Mouse (Mus musculus): ENCODE data around the gene Cacng6. TPM values are rescaled to one million over a fixed set of nuclear protein-coding genes. Genes with fewer than 3 reads are reported as not detected.
A peak's percentile ranks its signal among the peaks of the same experiment; 100 is the strongest.

The Cacng6 gene
- polyA plus RNA-seq, 1 experiment from 2014 or later = 3.7 TPM

DNA sequence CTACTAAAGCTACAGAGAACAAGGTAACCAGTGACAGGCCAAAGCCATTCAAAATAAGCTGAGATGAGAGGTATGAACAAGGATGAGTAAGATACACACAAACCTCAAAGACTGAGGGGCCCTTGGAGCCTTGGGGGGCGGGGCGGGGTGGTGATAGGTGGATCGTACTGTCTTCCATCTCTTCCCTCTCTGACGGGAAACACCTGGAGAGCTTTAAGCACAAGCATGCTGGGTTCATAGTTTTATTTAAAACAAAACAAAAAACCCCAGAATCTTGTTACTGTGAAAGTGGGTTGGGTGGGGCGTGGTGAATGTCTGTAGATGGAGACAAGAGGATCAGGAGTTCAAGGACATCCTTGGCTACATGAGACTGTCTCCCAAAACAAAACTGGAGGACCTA, 3.5 kb upstream of the Cacng6 start:
- no peak overlapping the region for H3K4me3 ChIP-seq (replicated peaks)
- no peak overlapping the region for H3K4me2 ChIP-seq
- H3K27ac ChIP-seq = no peak overlapping the region

GRCm38 (mm10) chr7:3421297-3421696, 2.7 kb upstream of the Cacng6 start:
- no peak for ATAC-seq (ENCODE audit: insufficient number of reproducible peaks, insufficient read depth, low FRiP score, low TSS enrichment, low read depth)
- WGBS = 82% methylated on average over 3 of the region's 3 CpGs
- no peak overlapping the region for H3K27ac ChIP-seq
- H3K36me3 ChIP-seq = no peaks in the 10 kb centered on the region
- no peak overlapping the region for H3K4me3 ChIP-seq (replicated peaks)
- H3K9me3 ChIP-seq = no peaks in the 10 kb centered on the region
- peaks cover 94% of the 10 kb centered on the region for H3K27me3 ChIP-seq
- no peak overlapping the region for H3K4me2 ChIP-seq
- peaks cover 11% of the 10 kb centered on the region for H3K4me1 ChIP-seq (replicated peaks)
- H3K9ac ChIP-seq (replicated peaks) = no peak overlapping the region

More for the DNA sequence above, 3.5 kb upstream of the Cacng6 start:
- ATAC-seq (ENCODE audit: insufficient number of reproducible peaks, insufficient read depth, low FRiP score, low TSS enrichment, low read depth) = no peak
- Histone ChIP-seq H3K4me1 (replicated peaks) (peaks cover 13% of the 10 kb centered on the region), H3K9ac (replicated peaks) (no peak overlapping the region), H3K36me3 (no peaks in the 10 kb centered on the region), H3K27me3 (peaks cover 95% of the 10 kb centered on the region), H3K9me3 (no peaks in the 10 kb centered on the region)
- 48% methylated on average over 5 of the region's 5 CpGs for WGBS

DNA sequence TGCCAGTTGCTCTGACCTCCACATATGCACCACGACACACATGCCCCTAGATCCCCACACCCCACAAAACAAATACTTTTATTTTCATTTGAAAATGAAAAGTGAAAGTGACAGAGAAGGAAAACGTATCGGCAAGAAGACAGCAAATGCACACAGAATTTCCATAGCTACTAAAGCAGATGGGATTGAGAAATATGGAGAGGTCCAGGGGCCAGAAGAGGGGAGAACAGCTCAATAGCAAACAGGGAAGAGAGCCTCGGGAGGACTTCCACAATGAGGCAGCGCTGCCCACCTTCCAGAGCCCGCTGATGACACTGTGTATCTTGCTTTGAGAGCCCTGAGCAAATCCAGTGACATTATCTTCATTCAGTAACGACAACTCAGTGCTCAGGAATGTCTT, 1.9 kb upstream of the Cacng6 start:
- Histone ChIP-seq H3K36me3 (no peaks in the 10 kb centered on the region), H3K27me3 (peaks cover 92% of the 10 kb centered on the region), H3K4me1 (replicated peaks) (peaks cover 11% of the 10 kb centered on the region), H3K9me3 (no peaks in the 10 kb centered on the region), H3K4me3 (replicated peaks) (no peak overlapping the region), H3K27ac (no peak overlapping the region), H3K4me2 (no peak overlapping the region), H3K9ac (replicated peaks) (no peak overlapping the region)
- whole genome bisulfite sequencing = 68% methylated on average over 7 of the region's 7 CpGs
- no peak for ATAC-seq (ENCODE audit: insufficient number of reproducible peaks, insufficient read depth, low FRiP score, low TSS enrichment, low read depth)

DNA sequence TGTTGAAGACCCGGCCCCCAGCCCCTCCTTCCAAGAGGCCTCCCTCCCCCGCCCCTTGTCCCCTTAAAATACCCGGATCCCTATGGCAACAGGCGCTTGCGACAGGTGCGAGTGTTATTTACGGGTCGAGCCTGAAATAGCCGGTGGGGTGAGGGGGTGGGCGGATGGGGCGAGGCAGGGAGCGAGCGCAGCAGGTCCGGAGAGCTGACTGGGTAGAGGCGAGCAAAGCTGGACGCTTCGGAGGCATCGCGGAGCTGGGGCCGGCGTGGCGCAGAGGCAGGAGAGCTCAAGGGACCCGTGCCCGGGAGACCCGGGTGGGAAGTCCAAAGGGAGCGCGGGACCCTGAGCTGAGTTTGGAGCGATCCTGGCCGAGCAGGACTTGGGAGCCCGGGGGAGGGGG, 565 bp upstream of the Cacng6 start:
- WGBS = 1% methylated on average over 30 of the region's 30 CpGs
- Histone ChIP-seq H3K9ac (replicated peaks) (no peak overlapping the region), H3K27ac (no peak overlapping the region)

DNA sequence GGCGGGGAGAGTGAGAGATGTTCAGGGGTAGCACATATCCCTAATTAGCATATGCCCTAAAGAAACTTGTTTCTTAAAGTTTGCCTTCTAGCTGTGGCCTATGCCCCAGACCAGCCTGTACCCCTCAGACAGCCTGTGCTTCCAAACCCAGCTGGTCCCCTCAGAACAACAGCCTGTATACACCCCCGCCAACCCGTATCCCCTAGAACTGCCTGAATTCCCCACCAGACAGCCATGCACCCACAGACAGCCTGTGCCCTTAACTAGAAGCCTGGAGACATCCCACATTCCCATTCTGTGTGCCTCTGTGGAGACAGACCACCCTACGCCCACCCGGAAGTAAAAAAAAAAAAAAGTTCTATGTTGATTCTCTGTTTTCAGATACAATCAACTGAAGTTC, 1.1 kb downstream of the Cacng6 start:
- WGBS = 85% methylated on average over 5 of the region's 5 CpGs
- H3K9ac ChIP-seq (replicated peaks) = no peak overlapping the region
- H3K9me3 ChIP-seq = no peaks in the 10 kb centered on the region
- H3K4me3 ChIP-seq (replicated peaks) = no peak overlapping the region
- no peak overlapping the region for H3K27ac ChIP-seq
- no peak overlapping the region for H3K4me2 ChIP-seq
- H3K4me1 ChIP-seq (replicated peaks) = peaks cover 11% of the 10 kb centered on the region
- no peak for ATAC-seq (ENCODE audit: insufficient number of reproducible peaks, insufficient read depth, low FRiP score, low TSS enrichment, low read depth)
- H3K36me3 ChIP-seq = no peaks in the 10 kb centered on the region
- peaks cover 73% of the 10 kb centered on the region for H3K27me3 ChIP-seq

More for the DNA sequence above, 565 bp upstream of the Cacng6 start:
- Histone ChIP-seq H3K36me3 (no peaks in the 10 kb centered on the region), H3K9me3 (no peaks in the 10 kb centered on the region), H3K4me2 (peak overlapping the region; percentile 54), H3K4me3 (replicated peaks) (peak overlapping the region; percentile 26), H3K4me1 (replicated peaks) (peaks cover 11% of the 10 kb centered on the region), H3K27me3 (peaks cover 78% of the 10 kb centered on the region)
- ATAC-seq (ENCODE audit: insufficient number of reproducible peaks, insufficient read depth, low FRiP score, low TSS enrichment, low read depth) = peak; percentile 53; the same call in 1 of the 2 replicates

DNA sequence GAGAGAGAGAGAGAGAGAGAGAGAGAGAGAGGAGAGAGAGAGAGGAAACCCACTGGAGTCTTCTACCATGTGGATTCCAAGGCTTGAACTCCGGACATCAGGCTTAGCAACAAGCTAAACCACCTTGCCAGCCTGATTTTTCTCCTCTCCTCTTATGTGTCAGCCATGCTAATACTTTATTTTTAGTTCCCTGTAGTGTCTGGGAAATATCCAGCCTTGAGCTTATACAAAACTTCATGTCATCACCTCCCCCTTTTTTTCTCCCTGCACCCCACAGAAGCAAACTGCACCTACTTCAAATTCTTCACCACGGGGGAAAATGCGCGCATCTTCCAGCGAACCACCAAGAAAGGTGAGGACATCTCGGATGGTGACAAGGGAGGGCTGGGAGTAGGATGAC, 6.2 kb downstream of the Cacng6 start:
- Histone ChIP-seq H3K36me3 (no peaks in the 10 kb centered on the region), H3K4me1 (replicated peaks) (no peaks in the 10 kb centered on the region), H3K4me2 (no peak overlapping the region), H3K4me3 (replicated peaks) (no peak overlapping the region), H3K27ac (no peak overlapping the region), H3K27me3 (peaks cover 26% of the 10 kb centered on the region), H3K9ac (replicated peaks) (no peak overlapping the region), H3K9me3 (no peaks in the 10 kb centered on the region)
- WGBS = 79% methylated on average over 6 of the region's 6 CpGs
- no peak for ATAC-seq (ENCODE audit: insufficient number of reproducible peaks, insufficient read depth, low FRiP score, low TSS enrichment, low read depth)

DNA sequence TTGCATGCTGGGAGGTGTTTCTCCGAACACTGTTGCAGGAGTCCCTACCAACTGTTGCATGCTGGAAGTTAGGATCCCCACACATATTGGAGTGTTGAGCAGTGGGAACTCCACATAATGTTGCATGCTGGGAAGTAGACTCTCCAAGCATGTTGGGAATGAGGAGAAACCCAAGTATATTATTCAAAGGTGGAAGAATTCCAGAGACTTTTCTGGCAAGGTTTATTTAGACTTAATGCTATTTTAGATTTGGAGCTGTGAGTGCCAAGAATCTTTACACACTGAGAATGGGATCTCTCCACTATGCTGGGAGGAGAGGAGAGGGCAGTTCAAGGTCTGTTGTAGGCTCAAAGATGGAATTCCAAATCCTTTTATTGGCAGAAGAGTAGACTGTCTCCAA, 8.1 kb downstream of the Cacng6 start:
- H3K4me1 ChIP-seq (replicated peaks) = no peaks in the 10 kb centered on the region
- H3K9me3 ChIP-seq = no peaks in the 10 kb centered on the region
- no peak for ATAC-seq (ENCODE audit: insufficient number of reproducible peaks, insufficient read depth, low FRiP score, low TSS enrichment, low read depth)
- no peaks in the 10 kb centered on the region for H3K36me3 ChIP-seq
- H3K4me2 ChIP-seq = no peak overlapping the region
- 71% methylated on average over 1 of the region's 1 CpGs for WGBS
- H3K9ac ChIP-seq (replicated peaks) = no peak overlapping the region
- no peak overlapping the region for H3K4me3 ChIP-seq (replicated peaks)
- no peak overlapping the region for H3K27ac ChIP-seq
- peaks cover 10% of the 10 kb centered on the region for H3K27me3 ChIP-seq

GRCm38 (mm10) chr7:3437941-3438340, 13.9 kb downstream of the Cacng6 start:
- H3K27me3 ChIP-seq = no peaks in the 10 kb centered on the region
- H3K4me3 ChIP-seq (replicated peaks) = no peak overlapping the region
- no peak overlapping the region for H3K4me2 ChIP-seq
- no peaks in the 10 kb centered on the region for H3K36me3 ChIP-seq
- 74% methylated on average over 5 of the region's 5 CpGs for WGBS
- H3K27ac ChIP-seq = no peak overlapping the region
- H3K9me3 ChIP-seq = no peaks in the 10 kb centered on the region
- no peak overlapping the region for H3K9ac ChIP-seq (replicated peaks)
- no peaks in the 10 kb centered on the region for H3K4me1 ChIP-seq (replicated peaks)
- no peak for ATAC-seq (ENCODE audit: insufficient number of reproducible peaks, insufficient read depth, low FRiP score, low TSS enrichment, low read depth)

- no peak for ATAC-seq (ENCODE audit: insufficient number of reproducible peaks, insufficient read depth, low FRiP score, low TSS enrichment, low read depth)
Measured at GRCm38 (mm10) chr7:3439984-3440383, 16.0 kb downstream of the Cacng6 start.

DNA sequence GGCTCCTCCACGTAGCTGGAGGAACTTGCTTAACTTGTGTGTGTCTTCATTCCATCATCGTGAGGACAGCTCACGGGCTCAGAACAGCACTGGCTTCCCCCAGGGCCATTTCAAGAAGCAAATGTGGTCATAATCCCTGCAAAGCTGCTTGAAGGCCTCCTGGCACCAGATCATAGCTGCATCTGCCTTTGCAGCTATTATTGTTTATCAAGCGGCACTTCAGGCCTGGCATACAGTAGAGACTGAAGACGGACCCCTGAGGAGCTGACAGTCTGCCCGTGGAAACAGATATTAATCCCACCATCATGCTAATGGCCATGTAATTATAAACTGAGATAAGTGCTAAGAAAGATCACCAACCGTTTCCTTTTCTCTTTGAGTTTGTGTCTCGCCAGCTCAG, 16.5 kb downstream of the Cacng6 start:
- Histone ChIP-seq H3K4me3 (replicated peaks) (no peak overlapping the region), H3K36me3 (no peaks in the 10 kb centered on the region), H3K4me2 (no peak overlapping the region), H3K9me3 (no peaks in the 10 kb centered on the region), H3K4me1 (replicated peaks) (no peaks in the 10 kb centered on the region), H3K27ac (no peak overlapping the region), H3K27me3 (no peaks in the 10 kb centered on the region), H3K9ac (replicated peaks) (no peak overlapping the region)
- WGBS = 80% methylated on average over 8 of the region's 8 CpGs
- no peak for ATAC-seq (ENCODE audit: insufficient number of reproducible peaks, insufficient read depth, low FRiP score, low TSS enrichment, low read depth)

More at GRCm38 (mm10) chr7:3439984-3440383, 16.0 kb downstream of the Cacng6 start:
- no peak overlapping the region for H3K9ac ChIP-seq (replicated peaks)
- no peaks in the 10 kb centered on the region for H3K4me1 ChIP-seq (replicated peaks)
- H3K27me3 ChIP-seq = no peaks in the 10 kb centered on the region
- 85% methylated on average over 11 of the region's 11 CpGs for WGBS
- H3K36me3 ChIP-seq = no peaks in the 10 kb centered on the region
- no peak overlapping the region for H3K27ac ChIP-seq
- no peak overlapping the region for H3K4me3 ChIP-seq (replicated peaks)
- no peaks in the 10 kb centered on the region for H3K9me3 ChIP-seq
- H3K4me2 ChIP-seq = no peak overlapping the region

DNA sequence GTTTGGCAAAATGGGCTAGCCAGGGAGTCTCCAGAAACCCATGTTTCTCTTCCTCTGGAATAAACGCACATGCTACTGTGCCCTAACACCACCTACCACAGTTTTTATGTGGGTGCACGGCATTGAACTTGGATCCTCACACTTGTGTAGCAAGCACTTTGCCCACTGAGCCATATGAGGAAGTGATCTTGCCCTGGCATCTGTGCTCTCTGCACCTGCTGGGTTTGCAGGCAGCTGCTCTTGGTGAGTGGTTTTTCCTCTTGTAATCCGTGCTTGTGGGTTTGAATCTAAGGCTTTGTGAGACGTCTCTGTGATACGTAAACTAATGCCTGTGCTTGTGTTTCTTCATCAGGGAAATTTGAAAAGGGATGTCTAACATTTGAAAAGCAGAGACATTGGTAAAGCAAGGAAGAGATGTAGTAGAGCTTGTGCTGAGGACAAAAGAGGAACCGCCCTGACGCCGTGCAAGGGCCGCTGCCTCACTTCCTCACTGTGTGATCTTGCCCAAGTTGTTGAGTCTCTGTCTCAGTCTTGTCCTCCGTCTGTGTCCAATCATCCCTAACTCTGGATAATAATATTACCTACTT, 18.6 kb downstream of the Cacng6 start:
- Histone ChIP-seq H3K9ac (replicated peaks) (no peak overlapping the region), H3K9me3 (no peaks in the 10 kb centered on the region), H3K4me1 (replicated peaks) (no peaks in the 10 kb centered on the region), H3K4me2 (no peak overlapping the region), H3K4me3 (replicated peaks) (no peak overlapping the region), H3K27ac (no peak overlapping the region), H3K27me3 (no peaks in the 10 kb centered on the region; the same call in 1 of the 2 replicates), H3K36me3 (no peaks in the 10 kb centered on the region)
- ATAC-seq (ENCODE audit: insufficient number of reproducible peaks, insufficient read depth, low FRiP score, low TSS enrichment, low read depth) = no peak
- WGBS = 83% methylated on average over 10 of the region's 10 CpGs

DNA sequence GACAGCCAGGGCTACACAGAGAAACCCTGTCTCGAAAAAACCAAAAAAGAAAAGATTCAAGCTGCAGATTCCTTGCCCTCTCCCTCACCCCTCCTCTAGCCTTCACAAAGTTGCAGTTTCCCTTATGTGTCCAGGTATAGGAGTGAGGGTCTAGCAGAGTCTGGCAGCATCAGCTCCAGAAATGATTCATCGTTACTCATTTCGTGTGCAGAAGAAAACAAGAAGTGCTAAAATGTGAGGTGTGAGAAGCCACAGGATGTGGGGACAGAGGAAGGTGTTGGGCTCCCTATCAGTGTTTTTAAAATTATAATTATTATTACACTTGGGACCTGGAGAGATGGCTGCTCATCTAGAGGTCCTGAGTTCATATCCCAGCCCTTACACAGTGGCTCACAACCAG, 20.7 kb downstream of the Cacng6 start:
- no peak overlapping the region for H3K4me2 ChIP-seq
- ATAC-seq (ENCODE audit: insufficient number of reproducible peaks, insufficient read depth, low FRiP score, low TSS enrichment, low read depth) = no peak
- H3K36me3 ChIP-seq = no peaks in the 10 kb centered on the region
- WGBS = 62% methylated on average over 3 of the region's 3 CpGs
- no peaks in the 10 kb centered on the region for H3K4me1 ChIP-seq (replicated peaks)
- peaks cover 7% of the 10 kb centered on the region; the same call in 1 of the 2 replicates for H3K27me3 ChIP-seq
- H3K4me3 ChIP-seq (replicated peaks) = no peak overlapping the region
- H3K27ac ChIP-seq = no peak overlapping the region
- H3K9me3 ChIP-seq = no peaks in the 10 kb centered on the region
- H3K9ac ChIP-seq (replicated peaks) = no peak overlapping the region
